Mouse (Mus musculus) forebrain, embryonic 11.5 days (tissue): ENCODE measurements around the gene Msantd3. TPM values are rescaled to one million over a fixed set of nuclear protein-coding genes. Genes with fewer than 3 reads are reported as not detected.
A peak's percentile ranks its signal among the peaks of the same experiment; 100 is the strongest.

Experiments
- ATAC-seq: fragments of 200-750 bp; cut with Nextera tagmentation; replicated peaks from 2 replicates; pipeline ENCODE4 v1.8.0; 2017; ENCODE audit warnings: moderate TSS enrichment; ENCODE audit not compliant: low FRiP score
- DNase-seq: peaks from one replicate; pipeline ENCODE4 v3.0.0-alpha.2; 2017; ENCODE audit warnings: low spot score
- H3K27ac ChIP-seq: fragments of 300-500 bp; sonication (generic); 2 replicates; pipeline ENCODE4 v1.5.1; 2014; ENCODE audit warnings: low read depth, low read length
- H3K27me3 ChIP-seq: fragments of 300-500 bp; sonication (generic); 2 replicates; pipeline ENCODE4 v1.6.1; 2014; ENCODE audit warnings: mild to moderate bottlenecking, low read length, mixed read lengths; ENCODE audit not compliant: control insufficient read depth, insufficient read depth
- H3K36me3 ChIP-seq: fragments of 300-500 bp; sonication (generic); 2 replicates; pipeline ENCODE4 v1.6.1; 2014; ENCODE audit warnings: mild to moderate bottlenecking, low read length, moderate library complexity, mixed read lengths; ENCODE audit not compliant: control insufficient read depth, insufficient read depth
- H3K4me1 ChIP-seq: fragments of 300-500 bp; sonication (generic); replicated peaks from 2 replicates; pipeline ENCODE4 v1.6.1; 2014; ENCODE audit warnings: low read length, mixed read lengths; ENCODE audit not compliant: control insufficient read depth, insufficient read depth
- H3K4me2 ChIP-seq: fragments of 300-500 bp; sonication (generic); 2 replicates; pipeline ENCODE4 v1.6.1; 2014; ENCODE audit warnings: low read depth, mild to moderate bottlenecking, low read length, moderate library complexity, mixed read lengths; ENCODE audit not compliant: severe bottlenecking
- H3K4me3 ChIP-seq: fragments of 300-500 bp; sonication (generic); 2 replicates; pipeline ENCODE4 v1.5.1; 2014; ENCODE audit warnings: low read depth, low read length
- H3K9ac ChIP-seq: fragments of 300-500 bp; sonication (generic); 2 replicates; pipeline ENCODE4 v1.6.1; 2014; ENCODE audit warnings: low read length
- H3K9me3 ChIP-seq: fragments of 300-500 bp; sonication (generic); 2 replicates; pipeline ENCODE4 v1.6.1; 2016; ENCODE audit warnings: low read length, mixed read lengths; ENCODE audit not compliant: control insufficient read depth
- WGBS: fragments of 180-500 bp; shearing (Covaris S2); extraction: QIAGEN DNeasy Blood & Tissue Kit; methylation state at CpG from one replicate; pipeline ENCODE4 v1.1.7; 2014; 5-methylcytosine and 5-hydroxymethylcytosine counted together
- polyA plus RNA-seq: library from polyadenylated mRNA; unstranded; fragments of >200 nt; fragmentation: Nextera tagmentation; extraction: Ambion mirVana; gene quantifications from 2 replicates; pipeline ENCODE4 v1.2.1, GENCODE M21; 2014

Msantd3 gene
- polyA plus RNA-seq, 1 experiment from 2014 or later: 64.0 TPM

GRCm38 (mm10) chr4:48538581-48538980 lies 1.2 kb upstream of the Msantd3 start:
- ATAC-seq: no peak
- H3K36me3 ChIP-seq: no peaks in the 10 kb centered on the region
- H3K9me3 ChIP-seq: no peaks in the 10 kb centered on the region
- no peak overlapping the region for H3K4me2 ChIP-seq
- WGBS: 92% methylated on average over 2 of the region's 2 CpGs
- H3K27me3 ChIP-seq: no peaks in the 10 kb centered on the region
- no peak overlapping the region for H3K27ac ChIP-seq
- no peak overlapping the region for H3K4me3 ChIP-seq
- H3K9ac ChIP-seq: no peak overlapping the region
- no peak for DNase-seq
- peaks cover 6% of the 10 kb centered on the region for H3K4me1 ChIP-seq

GRCm38 (mm10) chr4:48540576-48541111 lies 909 bp downstream of the Msantd3 start:
- H3K9ac ChIP-seq: peak overlapping the region; percentile 99
- ATAC-seq (peak; percentile 53), DNase-seq (peak; percentile 76)
- under 1% methylated on average over 25 of the region's 50 CpGs for WGBS
- H3K4me3 ChIP-seq: peak overlapping the region; percentile 88
- peak overlapping the region; percentile 74 for H3K4me2 ChIP-seq
- no peaks in the 10 kb centered on the region for H3K36me3 ChIP-seq
- peaks cover 10% of the 10 kb centered on the region for H3K4me1 ChIP-seq
- H3K9me3 ChIP-seq: no peaks in the 10 kb centered on the region
- H3K27ac ChIP-seq: peak overlapping the region; percentile 79
- H3K27me3 ChIP-seq: no peaks in the 10 kb centered on the region

GRCm38 (mm10) chr4:48541526-48542250 lies 2.0 kb downstream of the Msantd3 start:
- Histone ChIP-seq H3K4me3 (peak overlapping the region; percentile 88), H3K4me1 (peaks cover 15% of the 10 kb centered on the region), H3K27me3 (no peaks in the 10 kb centered on the region), H3K36me3 (no peaks in the 10 kb centered on the region), H3K9ac (peak overlapping the region; percentile 99), H3K27ac (no peak overlapping the region), H3K9me3 (no peaks in the 10 kb centered on the region), H3K4me2 (peak overlapping the region; percentile 74)
- DNase-seq: no peak
- 4% methylated on average over 15 of the region's 15 CpGs for WGBS
- ATAC-seq: no peak

- H3K36me3 ChIP-seq: no peaks in the 10 kb centered on the region
- no peaks in the 10 kb centered on the region for H3K27me3 ChIP-seq
- ATAC-seq (no peak), DNase-seq (no peak)
- H3K4me2 ChIP-seq: peak overlapping the region; percentile 74; the same call in 1 of the 2 replicates
- no peak overlapping the region for H3K4me3 ChIP-seq
- H3K4me1 ChIP-seq: peaks cover 21% of the 10 kb centered on the region
- H3K27ac ChIP-seq: no peak overlapping the region
- WGBS: 59% methylated on average over 5 of the region's 5 CpGs
- no peak overlapping the region; the same call in 1 of the 2 replicates for H3K9ac ChIP-seq
- no peaks in the 10 kb centered on the region for H3K9me3 ChIP-seq
These were observed 2.6 kb downstream of the Msantd3 start for GRCm38 (mm10) chr4:48542351-48542750.

GRCm38 (mm10) chr4:48543071-48543865 lies 3.5 kb downstream of the Msantd3 start:
- no peak for ATAC-seq
- WGBS: 66% methylated on average over 6 of the region's 6 CpGs
- no peak overlapping the region for H3K9ac ChIP-seq
- H3K27ac ChIP-seq: no peak overlapping the region
- H3K36me3 ChIP-seq: no peaks in the 10 kb centered on the region
- no peak for DNase-seq
- H3K9me3 ChIP-seq: no peaks in the 10 kb centered on the region
- peaks cover 21% of the 10 kb centered on the region for H3K4me1 ChIP-seq
- no peaks in the 10 kb centered on the region for H3K27me3 ChIP-seq
- H3K4me2 ChIP-seq: no peak overlapping the region
- no peak overlapping the region for H3K4me3 ChIP-seq

GRCm38 (mm10) chr4:48544141-48544540 lies 4.4 kb downstream of the Msantd3 start:
- peaks cover 21% of the 10 kb centered on the region for H3K4me1 ChIP-seq
- no peak overlapping the region for H3K4me3 ChIP-seq
- H3K27ac ChIP-seq: no peak overlapping the region
- no peaks in the 10 kb centered on the region for H3K9me3 ChIP-seq
- ATAC-seq: no peak
- no peak for DNase-seq
- H3K27me3 ChIP-seq: no peaks in the 10 kb centered on the region
- no peak overlapping the region for H3K9ac ChIP-seq
- H3K4me2 ChIP-seq: no peak overlapping the region
- H3K36me3 ChIP-seq: no peaks in the 10 kb centered on the region
- WGBS: 81% methylated on average over 8 of the region's 8 CpGs

- Histone ChIP-seq H3K4me3 (no peak overlapping the region), H3K27ac (no peak overlapping the region), H3K4me2 (no peak overlapping the region), H3K4me1 (peaks cover 21% of the 10 kb centered on the region), H3K9me3 (no peaks in the 10 kb centered on the region), H3K27me3 (no peaks in the 10 kb centered on the region), H3K9ac (no peak overlapping the region), H3K36me3 (no peaks in the 10 kb centered on the region)
- 45% methylated on average over 12 of the region's 12 CpGs for WGBS
- ATAC-seq (no peak), DNase-seq (no peak)
These were observed 6.2 kb downstream of the Msantd3 start for GRCm38 (mm10) chr4:48545966-48546365.

- DNase-seq: peak; percentile 62
- Histone ChIP-seq H3K36me3 (no peaks in the 10 kb centered on the region), H3K9ac (peak overlapping the region; percentile 28), H3K4me2 (peak overlapping the region; percentile 31), H3K9me3 (no peaks in the 10 kb centered on the region), H3K27ac (peak overlapping the region; percentile 37), H3K4me1 (peaks cover 21% of the 10 kb centered on the region), H3K27me3 (no peaks in the 10 kb centered on the region), H3K4me3 (no peak overlapping the region)
- 11% methylated on average over 9 of the region's 9 CpGs for WGBS
- ATAC-seq: peak; percentile 85
These were observed 7.1 kb downstream of the Msantd3 start for GRCm38 (mm10) chr4:48546568-48547496.
